Mouse (Mus musculus) kidney, embryonic 15.5 days (tissue): Measurements from ENCODE around the gene Alg12. TPM values are rescaled to one million over a fixed set of nuclear protein-coding genes. Genes with fewer than 3 reads are reported as not detected.

Experiments used
- ATAC-seq: fragments of 200-750 bp; cut with Nextera tagmentation; replicated peaks from 2 replicates; pipeline ENCODE4 v1.8.0; 2017; ENCODE audit warnings: moderate TSS enrichment; ENCODE audit not compliant: low FRiP score
- H3K27ac ChIP-seq: fragments of 300-500 bp; sonication (generic); 2 replicates; pipeline ENCODE4 v1.5.1; 2015; ENCODE audit warnings: mild to moderate bottlenecking, inconsistent platforms
- H3K27me3 ChIP-seq: fragments of 300-500 bp; sonication (generic); 2 replicates; pipeline ENCODE4 v1.6.1; 2015; ENCODE audit warnings: inconsistent platforms
- H3K36me3 ChIP-seq: fragments of 300-500 bp; sonication (generic); 2 replicates; pipeline ENCODE4 v1.6.1; 2015; ENCODE audit warnings: inconsistent platforms
- H3K4me1 ChIP-seq: fragments of 300-500 bp; sonication (generic); 2 replicates; pipeline ENCODE4 v1.6.1; 2015; ENCODE audit warnings: inconsistent platforms
- H3K4me2 ChIP-seq: fragments of 300-500 bp; sonication (generic); 2 replicates; pipeline ENCODE4 v1.6.1; 2015; ENCODE audit warnings: moderate library complexity, mild to moderate bottlenecking, inconsistent platforms
- H3K4me3 ChIP-seq: fragments of 300-500 bp; sonication (generic); replicated peaks from 2 replicates; pipeline ENCODE4 v1.5.1; 2015; ENCODE audit warnings: mild to moderate bottlenecking, inconsistent platforms
- H3K9ac ChIP-seq: fragments of 300-500 bp; sonication (generic); 2 replicates; pipeline ENCODE4 v1.6.1; 2015; ENCODE audit warnings: mild to moderate bottlenecking, inconsistent platforms
- H3K9me3 ChIP-seq: fragments of 300-500 bp; sonication (generic); replicated peaks from 2 replicates; pipeline ENCODE4 v1.6.1; 2016; ENCODE audit warnings: inconsistent platforms
- WGBS: fragments of 180-500 bp; shearing (Covaris S2); methylation state at CpG from one replicate; pipeline ENCODE4 v1.1.7; 2015; ENCODE audit warnings: mixed read lengths; 5-methylcytosine and 5-hydroxymethylcytosine counted together
- polyA plus RNA-seq: library from polyadenylated mRNA; unstranded; fragments of >200 nt; fragmentation: Nextera tagmentation; extraction: Ambion mirVana; gene quantifications from 2 replicates; pipeline ENCODE4 v1.2.1, GENCODE M21; 2015

Alg12 gene
- 12.2 and 14.3 TPM in 2 replicates for polyA plus RNA-seq

GRCm38 (mm10) chr15:88819026-88819905, at the start of gene Alg12, which contains the start of gene Creld2:
Gene Alg12 (minus strand): TSS chr15:88819318.
Gene Creld2 (plus strand): TSS chr15:88819646.
- peaks cover 21% of the 10 kb centered on the region for H3K4me1 ChIP-seq
- under 1% methylated on average over 88 of the region's 88 CpGs for WGBS
- ATAC-seq, result peak; percentile 99

GRCm38 (mm10) chr15:88868024-88868742, 49.1 kb upstream of the Alg12 start:
- Histone ChIP-seq H3K9me3 (no peaks in the 10 kb centered on the region), H3K27me3 (no peaks in the 10 kb centered on the region), H3K9ac (no peak overlapping the region), H3K4me2 (no peak overlapping the region; the same call in 1 of the 2 replicates), H3K4me1 (peaks cover 47% of the 10 kb centered on the region), H3K27ac (peak overlapping the region; percentile 81), H3K36me3 (peaks cover 28% of the 10 kb centered on the region), H3K4me3 (no peak overlapping the region)
- 69% methylated on average over 6 of the region's 6 CpGs for WGBS
- ATAC-seq, result no peak

More at GRCm38 (mm10) chr15:88819026-88819905, at the start of gene Alg12, which contains the start of gene Creld2:
- no peaks in the 10 kb centered on the region for H3K9me3 ChIP-seq
- H3K9ac ChIP-seq, result peak within 1 kb of the TSS; percentile 87
- H3K4me3 ChIP-seq, result peak within 1 kb of the TSS; percentile 94
- peak within 1 kb of the TSS; percentile 89 for H3K4me2 ChIP-seq
- peak within 1 kb of the TSS; percentile 83 for H3K27ac ChIP-seq
- H3K36me3 ChIP-seq, result peaks cover 49% of the 10 kb centered on the region
- H3K27me3 ChIP-seq, result no peaks in the 10 kb centered on the region

GRCm38 (mm10) chr15:88867368-88868023, 48.4 kb upstream of the Alg12 start:
- no peak overlapping the region for H3K9ac ChIP-seq
- WGBS, result 27% methylated on average over 5 of the region's 5 CpGs
- peak overlapping the region; percentile 13; the same call in 1 of the 2 replicates for H3K4me2 ChIP-seq

GRCm38 (mm10) chr15:88866934-88867356, 47.8 kb upstream of the Alg12 start:
- H3K4me2 ChIP-seq, result peak overlapping the region; percentile 13; the same call in 1 of the 2 replicates
- no peak for ATAC-seq
- H3K9ac ChIP-seq, result 0 out of 2 replicates have a peak overlapping the region, but pooled peaks have one; percentile 6
- no peaks in the 10 kb centered on the region for H3K9me3 ChIP-seq
- no peak overlapping the region for H3K4me3 ChIP-seq
- peaks cover 28% of the 10 kb centered on the region for H3K36me3 ChIP-seq
- WGBS, result 53% methylated on average over 7 of the region's 7 CpGs
- H3K4me1 ChIP-seq, result peaks cover 47% of the 10 kb centered on the region
- peak overlapping the region; percentile 81 for H3K27ac ChIP-seq
- H3K27me3 ChIP-seq, result no peaks in the 10 kb centered on the region

More at GRCm38 (mm10) chr15:88867368-88868023, 48.4 kb upstream of the Alg12 start:
- Histone ChIP-seq H3K36me3 (peaks cover 28% of the 10 kb centered on the region), H3K27ac (peak overlapping the region; percentile 81), H3K27me3 (no peaks in the 10 kb centered on the region), H3K4me3 (no peak overlapping the region), H3K9me3 (no peaks in the 10 kb centered on the region), H3K4me1 (peaks cover 47% of the 10 kb centered on the region)
- no peak for ATAC-seq

- Histone ChIP-seq H3K4me2 (no peak overlapping the region), H3K4me3 (no peak overlapping the region), H3K27me3 (no peaks in the 10 kb centered on the region), H3K9me3 (no peaks in the 10 kb centered on the region), H3K4me1 (peaks cover 53% of the 10 kb centered on the region), H3K36me3 (peaks cover 28% of the 10 kb centered on the region), H3K27ac (peak overlapping the region; percentile 81), H3K9ac (no peak overlapping the region)
- 73% methylated on average over 4 of the region's 4 CpGs for WGBS
- no peak for ATAC-seq
Measured at GRCm38 (mm10) chr15:88865888-88866695, 47.0 kb upstream of the Alg12 start.

GRCm38 (mm10) chr15:88865061-88865460, 45.9 kb upstream of the Alg12 start:
- H3K4me2 ChIP-seq, result peak overlapping the region; percentile 86
- peak overlapping the region; percentile 93; the same call in 1 of the 2 replicates for H3K27ac ChIP-seq
- ATAC-seq, result no peak
- peaks cover 53% of the 10 kb centered on the region for H3K4me1 ChIP-seq
- H3K4me3 ChIP-seq, result peak overlapping the region; percentile 86
- 65% methylated on average over 14 of the region's 14 CpGs for WGBS
- no peaks in the 10 kb centered on the region for H3K27me3 ChIP-seq
- H3K9ac ChIP-seq, result peak overlapping the region; percentile 84; the same call in 1 of the 2 replicates
- peaks cover 28% of the 10 kb centered on the region for H3K36me3 ChIP-seq
- H3K9me3 ChIP-seq, result no peaks in the 10 kb centered on the region

GRCm38 (mm10) chr15:88864270-88865030, 45.3 kb upstream of the Alg12 start:
- 30% methylated on average over 22 of the region's 22 CpGs for WGBS

GRCm38 (mm10) chr15:88863695-88864231, 44.6 kb upstream of the Alg12 start:
- Histone ChIP-seq H3K27me3 (no peaks in the 10 kb centered on the region), H3K9ac (peak overlapping the region; percentile 84), H3K4me3 (peak overlapping the region; percentile 86), H3K4me1 (peaks cover 53% of the 10 kb centered on the region), H3K4me2 (peak overlapping the region; percentile 86), H3K36me3 (peaks cover 28% of the 10 kb centered on the region), H3K27ac (peak overlapping the region; percentile 93), H3K9me3 (no peaks in the 10 kb centered on the region)
- WGBS, result 0% methylated on average over 36 of the region's 39 CpGs
- ATAC-seq, result peak; percentile 86

More at GRCm38 (mm10) chr15:88864270-88865030, 45.3 kb upstream of the Alg12 start:
- peak overlapping the region; percentile 93 for H3K27ac ChIP-seq
- peak overlapping the region; percentile 86 for H3K4me3 ChIP-seq
- H3K4me2 ChIP-seq, result peak overlapping the region; percentile 86
- H3K9me3 ChIP-seq, result no peaks in the 10 kb centered on the region
- ATAC-seq, result peak; percentile 4
- H3K9ac ChIP-seq, result peak overlapping the region; percentile 84
- H3K4me1 ChIP-seq, result peaks cover 53% of the 10 kb centered on the region
- no peaks in the 10 kb centered on the region for H3K27me3 ChIP-seq
- H3K36me3 ChIP-seq, result peaks cover 28% of the 10 kb centered on the region

- H3K9me3 ChIP-seq, result no peaks in the 10 kb centered on the region
- peak; percentile 5 for ATAC-seq
- under 1% methylated on average over 95 of the region's 98 CpGs for WGBS
- peaks cover 28% of the 10 kb centered on the region for H3K36me3 ChIP-seq
- peak overlapping the region; percentile 93 for H3K27ac ChIP-seq
- H3K4me3 ChIP-seq, result peak overlapping the region; percentile 86
- H3K27me3 ChIP-seq, result no peaks in the 10 kb centered on the region
- peak overlapping the region; percentile 86 for H3K4me2 ChIP-seq
- H3K9ac ChIP-seq, result peak overlapping the region; percentile 84
- peaks cover 48% of the 10 kb centered on the region for H3K4me1 ChIP-seq
Measured at GRCm38 (mm10) chr15:88862881-88863694, 44.0 kb upstream of the Alg12 start.
